Mouse (Mus musculus) natural killer cell, adult 2 months (primary cell): ENCODE results near the gene Gcgr.
A peak's percentile ranks its signal among the peaks of the same experiment; 100 is the strongest.
"Not testable (repeated sequence)": the region's sequence is repeated elsewhere in the genome, so short reads cannot be mapped to it uniquely, and the experiment has no call there.

Source experiments
- DNase-seq, 2 experiments: peaks; one replicate each; pipeline ENCODE4 v3.0.0; 2022; ENCODE audit warnings: low spot score in 2 of 2

Gcgr gene

DNA sequence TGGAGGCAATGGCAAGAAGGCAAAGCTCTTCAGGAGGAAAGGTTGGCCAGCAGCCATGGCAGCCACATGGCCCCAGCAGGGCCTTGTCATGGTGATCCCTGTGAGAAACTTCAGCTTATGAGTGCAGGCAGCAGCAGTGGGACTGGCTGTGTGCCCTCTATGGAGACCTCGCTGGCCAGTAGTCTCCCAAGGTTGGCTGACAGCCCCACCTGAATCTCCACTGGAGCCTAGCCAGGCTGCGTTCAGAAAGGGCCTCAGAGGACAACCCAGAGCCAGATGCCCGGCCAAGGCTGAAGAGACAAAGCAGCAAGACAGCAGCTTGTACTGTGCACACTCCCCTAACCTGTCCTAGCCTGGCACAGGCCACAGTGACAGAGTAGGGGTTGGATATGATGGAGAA is 8.0 kb downstream of the Gcgr start:
- no peak for DNase-seq

- DNase-seq: no peak
Measured at GRCm38 (mm10) chr11:120538955-120539284, 8.4 kb downstream of the Gcgr start.

- DNase-seq: no peak
Measured at GRCm38 (mm10) chr11:120539285-120540014, 9.0 kb downstream of the Gcgr start.

GRCm38 (mm10) chr11:120541907-120542306 is 11.4 kb downstream of the Gcgr start:
- DNase-seq: no peak

GRCm38 (mm10) chr11:120542376-120542775 is 11.9 kb downstream of the Gcgr start:
- DNase-seq: no peak

- no peak for DNase-seq
Measured at GRCm38 (mm10) chr11:120545964-120546363, 15.5 kb downstream of the Gcgr start.

DNA sequence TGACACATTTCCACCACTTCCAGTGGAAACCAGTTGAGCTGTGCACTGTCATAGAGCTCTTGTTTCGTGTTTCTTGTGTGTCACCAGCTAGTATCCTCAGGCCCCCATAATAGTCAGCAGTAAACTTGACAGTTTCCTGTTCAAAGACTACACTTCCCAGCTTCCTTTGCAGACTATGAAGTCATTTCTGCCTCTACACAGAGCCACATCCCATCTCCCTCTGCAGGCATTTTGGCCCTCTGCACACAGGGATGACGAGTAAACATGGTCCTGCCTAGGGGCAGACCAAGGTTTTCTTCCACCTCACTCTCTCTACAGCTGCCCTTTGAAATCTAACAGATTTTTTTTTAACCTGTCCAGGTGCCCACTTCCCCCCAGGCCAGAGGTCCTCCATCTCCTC is 17.0 kb downstream of the Gcgr start:
- DNase-seq: no peak

GRCm38 (mm10) chr11:120548214-120548613 is 17.7 kb downstream of the Gcgr start:
- no peak for DNase-seq

DNA sequence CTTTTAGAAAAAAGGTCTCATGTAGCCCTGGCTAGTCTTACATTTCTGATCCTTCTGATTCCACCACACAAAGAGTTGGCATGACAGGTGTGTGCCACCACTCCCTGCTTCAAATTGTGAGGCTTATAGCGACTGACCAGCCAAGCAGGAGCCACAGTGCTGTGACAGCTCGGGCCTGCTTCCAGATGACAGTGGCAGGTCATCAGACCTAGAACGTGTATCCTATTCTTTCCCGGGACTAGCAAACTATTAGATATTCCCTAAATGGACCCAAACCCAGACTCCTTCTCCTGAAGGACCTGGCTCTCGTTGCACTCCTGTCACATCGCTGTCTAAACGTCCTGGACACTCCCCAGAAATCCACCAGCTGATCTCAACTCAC is 18.3 kb downstream of the Gcgr start:
- DNase-seq: no peak

- DNase-seq: peak; percentile 91 to 93
Measured at GRCm38 (mm10) chr11:120549168-120549945, 18.9 kb downstream of the Gcgr start, which contains the start of gene Mcrip1. TSS of gene Mcrip1 (minus strand) at chr11:120549727.

GRCm38 (mm10) chr11:120549986-120550809 is 19.7 kb downstream of the Gcgr start:
- DNase-seq: no peak

- DNase-seq: no peak
Measured at GRCm38 (mm10) chr11:120550810-120551440, 20.4 kb downstream of the Gcgr start, which contains the start of gene Ppp1r27. TSS of gene Ppp1r27 (minus strand) at chr11:120551132.

DNA sequence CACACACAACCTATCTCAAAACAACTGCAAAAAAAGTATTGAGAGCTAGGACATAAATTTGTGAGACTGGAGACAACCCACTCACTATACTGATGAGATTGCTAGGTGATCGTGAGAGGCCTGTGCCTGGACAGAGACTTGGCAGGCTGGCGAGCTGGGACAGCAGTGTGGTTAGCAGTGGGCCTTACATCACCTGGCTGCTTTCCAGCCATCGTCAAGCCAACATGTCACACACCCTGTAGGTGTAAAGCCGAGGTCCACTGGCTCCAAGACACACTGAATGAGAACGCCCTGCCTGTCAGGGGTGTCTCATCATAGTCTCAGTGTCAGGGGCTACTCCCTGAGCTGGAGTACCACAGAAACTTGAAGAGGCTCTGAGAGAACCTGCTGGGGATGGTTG is 22.2 kb downstream of the Gcgr start:
- no peak for DNase-seq

DNA sequence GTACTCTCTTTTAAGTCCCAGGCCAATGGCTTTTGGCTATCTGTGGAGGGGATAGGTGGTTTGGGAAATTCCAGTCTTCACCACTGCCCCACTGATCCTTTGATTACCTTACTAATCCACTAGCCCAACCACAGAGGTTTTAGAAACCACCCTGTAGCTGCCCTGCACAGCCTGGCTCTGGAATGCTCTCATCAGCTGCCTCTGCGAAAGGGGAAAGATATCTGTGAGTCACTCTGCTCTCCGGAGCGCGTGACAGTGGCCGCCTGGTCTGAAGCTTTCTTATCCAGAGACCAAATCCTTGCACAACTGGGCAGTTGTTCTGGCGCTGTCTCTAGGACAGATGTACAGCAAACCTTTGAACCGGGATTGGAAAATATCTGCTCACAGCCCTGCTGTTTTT is 24.3 kb downstream of the Gcgr start:
- no peak for DNase-seq

- DNase-seq: no peak
Measured at GRCm38 (mm10) chr11:120555260-120555659, 24.8 kb downstream of the Gcgr start.

GRCm38 (mm10) chr11:120558843-120559242 is 28.3 kb downstream of the Gcgr start:
- DNase-seq: not testable (repeated sequence)

- DNase-seq: no peak
Measured at GRCm38 (mm10) chr11:120560952-120561728, 30.6 kb downstream of the Gcgr start.

GRCm38 (mm10) chr11:120562949-120563348 is 32.5 kb downstream of the Gcgr start:
- DNase-seq: no peak

- DNase-seq: no peak
Measured at GRCm38 (mm10) chr11:120565114-120565513, 34.6 kb downstream of the Gcgr start.

GRCm38 (mm10) chr11:120568324-120568723 is 37.8 kb downstream of the Gcgr start:
- DNase-seq: no peak

- no peak for DNase-seq
Measured at GRCm38 (mm10) chr11:120571122-120571521, 40.6 kb downstream of the Gcgr start.
